Mouse (Mus musculus) cerebellum, adult 11-12 months (tissue): ENCODE measurements around the gene Lix1l.
A peak's percentile ranks its signal among the peaks of the same experiment; 100 is the strongest.
"Not testable (repeated sequence)": the region's sequence is repeated elsewhere in the genome, so short reads cannot be mapped to it uniquely, and the experiment has no call there.

Source experiments
- DNase-seq: peaks from one replicate; pipeline ENCODE4 v3.0.0; 2022

Lix1l gene

GRCm38 (mm10) chr3:96634015-96634414 lies 33.1 kb downstream of the Lix1l start:
- no peak for DNase-seq

- peak; percentile 82 for DNase-seq
Measured at GRCm38 (mm10) chr3:96634928-96635879, 34.3 kb downstream of the Lix1l start, which contains the start of the genes Pex11b and Gm42957. TSS of gene Pex11b (plus strand) at chr3:96635376. TSS of gene Gm42957 (plus strand) at chr3:96635474.

GRCm38 (mm10) chr3:96635906-96636305 lies 35.0 kb downstream of the Lix1l start:
- no peak for DNase-seq

- DNase-seq = peak; percentile 25
Measured at GRCm38 (mm10) chr3:96636448-96636847, 35.5 kb downstream of the Lix1l start.

GRCm38 (mm10) chr3:96639219-96639618 lies 38.3 kb downstream of the Lix1l start:
- DNase-seq = peak; percentile 32

GRCm38 (mm10) chr3:96645018-96645649 lies 44.2 kb downstream of the Lix1l start, which contains the start of gene Itga10:
TSS of gene Itga10 (plus strand) at chr3:96645584.
- DNase-seq = peak; percentile 32

- no peak for DNase-seq
Measured at GRCm38 (mm10) chr3:96647365-96647764, 46.4 kb downstream of the Lix1l start.

GRCm38 (mm10) chr3:96660901-96661300 lies 60.0 kb downstream of the Lix1l start:
- DNase-seq = no peak

GRCm38 (mm10) chr3:96662731-96663316 lies 61.9 kb downstream of the Lix1l start:
- DNase-seq = peak; percentile 36

GRCm38 (mm10) chr3:96663432-96664239 lies 62.7 kb downstream of the Lix1l start:
- DNase-seq = peak; percentile 86

- DNase-seq = not testable (repeated sequence)
Measured at GRCm38 (mm10) chr3:96665732-96666363, 64.9 kb downstream of the Lix1l start.

GRCm38 (mm10) chr3:96666916-96667315 lies 66.0 kb downstream of the Lix1l start:
- DNase-seq = no peak

GRCm38 (mm10) chr3:96667316-96667715 lies 66.4 kb downstream of the Lix1l start:
- no peak for DNase-seq

- no peak for DNase-seq
Measured at GRCm38 (mm10) chr3:96668424-96669067, 67.6 kb downstream of the Lix1l start.

- DNase-seq = peak; percentile 87
Measured at GRCm38 (mm10) chr3:96669727-96670468, 68.9 kb downstream of the Lix1l start, which contains the start of gene Ankrd35. TSS of gene Ankrd35 (plus strand) at chr3:96670131.

- DNase-seq = no peak
Measured at GRCm38 (mm10) chr3:96671519-96671918, 70.6 kb downstream of the Lix1l start.

- no peak for DNase-seq
Measured at GRCm38 (mm10) chr3:96673514-96673913, 72.6 kb downstream of the Lix1l start.

- DNase-seq = no peak
Measured at GRCm38 (mm10) chr3:96674442-96674841, 73.5 kb downstream of the Lix1l start.

- no peak for DNase-seq
Measured at GRCm38 (mm10) chr3:96675171-96675570, 74.2 kb downstream of the Lix1l start.

- no peak for DNase-seq
Measured at GRCm38 (mm10) chr3:96675690-96676089, 74.7 kb downstream of the Lix1l start.
